Mouse (Mus musculus) regulatory T cell (primary cell): ENCODE measurements around the gene Nprl2.

Experiments used
- in situ Hi-C: fragments of 300-600 bp; cut with MboI, MseI; formaldehyde crosslinking; loops from one replicate; pipeline ENCODE4 v1.15.1; 2025; ENCODE audit warnings: high pct_unique_total_duplicates

The Nprl2 gene

GRCm38 (mm10) chr9:107534408-107535202 is 7.4 kb upstream of the Nprl2 start:
- in situ Hi-C loops: no loop called here

GRCm38 (mm10) chr9:107538231-107538630 is 3.8 kb upstream of the Nprl2 start:
- in situ Hi-C loops: no loop called here

- in situ Hi-C loops: no loop called here
These were observed 3.3 kb upstream of the Nprl2 start for GRCm38 (mm10) chr9:107538711-107539110.

GRCm38 (mm10) chr9:107539940-107540339 is 2.1 kb upstream of the Nprl2 start:
- in situ Hi-C loops: loop anchor here (10.0 kb wide), 1 partner anchor 1175 kb away; the partner anchor contains the start of gene Dusp7

GRCm38 (mm10) chr9:107540420-107540819 is 1.6 kb upstream of the Nprl2 start:
- in situ Hi-C loops: loop anchor here (10.0 kb wide), 1 partner anchor 1176 kb away; the partner anchor contains the start of gene Dusp7

- in situ Hi-C loops: loop anchor here (10.0 kb wide), 1 partner anchor 1176 kb away; the partner anchor contains the start of gene Dusp7
These were observed 1.0 kb upstream of the Nprl2 start for GRCm38 (mm10) chr9:107541005-107541404.

- in situ Hi-C loops: loop anchor here (10.0 kb wide), 1 partner anchor 1178 kb away; the partner anchor contains the start of gene Dusp7
These were observed 293 bp downstream of the Nprl2 start for GRCm38 (mm10) chr9:107542352-107542686.

- in situ Hi-C loops: loop anchor here (10.0 kb wide), 1 partner anchor 1178 kb away; the partner anchor contains the start of gene Dusp7
These were observed 695 bp downstream of the Nprl2 start for GRCm38 (mm10) chr9:107542721-107543120.

GRCm38 (mm10) chr9:107543299-107543698 is 1.3 kb downstream of the Nprl2 start:
- in situ Hi-C loops: loop anchor here (10.0 kb wide), 1 partner anchor 1178 kb away; the partner anchor contains the start of gene Dusp7

- in situ Hi-C loops: loop anchor here (10.0 kb wide), 1 partner anchor 1179 kb away; the partner anchor contains the start of gene Dusp7
These were observed 2.2 kb downstream of the Nprl2 start for GRCm38 (mm10) chr9:107544196-107544700.

- in situ Hi-C loops: loop anchor here (10.0 kb wide), 1 partner anchor 1180 kb away; the partner anchor contains the start of gene Dusp7
These were observed 2.7 kb downstream of the Nprl2 start for GRCm38 (mm10) chr9:107544729-107545128.

- in situ Hi-C loops: loop anchor here (10.0 kb wide), 1 partner anchor 1180 kb away; the partner anchor contains the start of gene Dusp7
These were observed 3.2 kb downstream of the Nprl2 start for GRCm38 (mm10) chr9:107545199-107545598.

GRCm38 (mm10) chr9:107545602-107546001 is 3.6 kb downstream of the Nprl2 start:
- in situ Hi-C loops: loop anchor here (10.0 kb wide), 1 partner anchor 1181 kb away; the partner anchor contains the start of gene Dusp7

GRCm38 (mm10) chr9:107547026-107547425 is 5.0 kb downstream of the Nprl2 start, which contains the start of gene Zmynd10:
Zmynd10 (plus strand) TSS chr9:107547298.
- in situ Hi-C loops: loop anchor here (10.0 kb wide), 1 partner anchor 1182 kb away; the partner anchor contains the start of gene Dusp7

GRCm38 (mm10) chr9:107547957-107548356 is 5.9 kb downstream of the Nprl2 start:
- in situ Hi-C loops: loop anchor here (10.0 kb wide), 1 partner anchor 1183 kb away; the partner anchor contains the start of gene Dusp7

- in situ Hi-C loops: loop anchor here (10.0 kb wide), 1 partner anchor 1184 kb away; the partner anchor contains the start of gene Dusp7
These were observed 6.8 kb downstream of the Nprl2 start for GRCm38 (mm10) chr9:107548820-107549219.

GRCm38 (mm10) chr9:107549297-107550074 is 7.5 kb downstream of the Nprl2 start:
- in situ Hi-C loops: loop anchor here (5.0 to 10.0 kb wide), 2 partner anchors 323 to 1185 kb away; partner anchors contain the start of genes Dusp7 and Rbm6

GRCm38 (mm10) chr9:107550491-107551116 is 8.6 kb downstream of the Nprl2 start:
- in situ Hi-C loops: loop anchor here (5.0 kb wide), 1 partner anchor 322 kb away; the partner anchor contains the start of gene Rbm6

- in situ Hi-C loops: loop anchor here (5.0 kb wide), 1 partner anchor 321 kb away; the partner anchor contains the start of gene Rbm6
These were observed 9.3 kb downstream of the Nprl2 start, which contains the start of gene Rassf1 for GRCm38 (mm10) chr9:107551117-107551889. Rassf1 (plus strand) TSS chr9:107551555.
